Mouse (Mus musculus) brain, embryonic 14.5 days (tissue): ENCODE data around the gene Sectm1b.

ENCODE experiments used
- CTCF ChIP-seq: fragments of 200-500 bp; IDR thresholded peaks from 2 replicates; pipeline ENCODE4 v1.5.1; 2012; ENCODE audit warnings: inconsistent platforms, mild to moderate bottlenecking, moderate library complexity, borderline replicate concordance; ENCODE audit not compliant: insufficient read depth, insufficient read length; ENCODE audit errors: extremely low read depth
- POLR2A ChIP-seq: fragments of 200-500 bp; IDR thresholded peaks from 2 replicates; pipeline ENCODE4 v1.6.1; 2012; ENCODE audit warnings: mild to moderate bottlenecking, inconsistent platforms, borderline replicate concordance; ENCODE audit not compliant: poor library complexity, insufficient read depth, insufficient read length, severe bottlenecking; ENCODE audit errors: extremely low read depth

GRCm38 (mm10) chr11:121082250-121082649 lies 18.9 kb upstream of the Sectm1b start:
- TF ChIP-seq CTCF (no peak), POLR2A (no peak)
